Mouse (Mus musculus): Measurements from ENCODE around the gene Slc37a1. TPM values are rescaled to one million over a fixed set of nuclear protein-coding genes. Genes with fewer than 3 reads are reported as not detected.

Gene Slc37a1
- 0.70 TPM for polyA plus RNA-seq (2014; fragmentation: Illumina TruSeq; extraction: RNeasy Lipid Tissue Mini Kit (QIAGEN cat#74804); ENCODE audit: low read depth, low replicate concordance)

DNA sequence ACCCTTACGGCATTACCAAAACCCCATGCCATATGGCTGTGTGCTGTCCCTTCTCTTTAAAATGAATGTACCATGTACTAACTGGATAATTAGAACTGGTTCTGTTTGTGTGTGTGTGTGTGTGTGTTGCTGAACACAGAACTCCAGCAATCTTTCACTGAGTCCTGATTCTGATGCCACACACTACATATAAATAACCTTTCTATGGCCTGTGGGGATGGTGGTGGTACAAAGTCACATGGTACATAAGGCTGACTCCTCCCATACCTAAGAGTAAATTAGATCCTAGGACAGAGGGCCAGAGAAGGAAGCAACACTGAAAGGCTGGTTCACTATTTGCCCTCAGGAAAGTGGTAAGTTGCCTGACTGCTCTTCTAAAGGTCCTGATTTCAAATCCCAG lies at the start of gene Slc37a1:
TSS of gene Slc37a1 (plus strand) at position 301 of the 400 bp plus-strand sequence.

DNA sequence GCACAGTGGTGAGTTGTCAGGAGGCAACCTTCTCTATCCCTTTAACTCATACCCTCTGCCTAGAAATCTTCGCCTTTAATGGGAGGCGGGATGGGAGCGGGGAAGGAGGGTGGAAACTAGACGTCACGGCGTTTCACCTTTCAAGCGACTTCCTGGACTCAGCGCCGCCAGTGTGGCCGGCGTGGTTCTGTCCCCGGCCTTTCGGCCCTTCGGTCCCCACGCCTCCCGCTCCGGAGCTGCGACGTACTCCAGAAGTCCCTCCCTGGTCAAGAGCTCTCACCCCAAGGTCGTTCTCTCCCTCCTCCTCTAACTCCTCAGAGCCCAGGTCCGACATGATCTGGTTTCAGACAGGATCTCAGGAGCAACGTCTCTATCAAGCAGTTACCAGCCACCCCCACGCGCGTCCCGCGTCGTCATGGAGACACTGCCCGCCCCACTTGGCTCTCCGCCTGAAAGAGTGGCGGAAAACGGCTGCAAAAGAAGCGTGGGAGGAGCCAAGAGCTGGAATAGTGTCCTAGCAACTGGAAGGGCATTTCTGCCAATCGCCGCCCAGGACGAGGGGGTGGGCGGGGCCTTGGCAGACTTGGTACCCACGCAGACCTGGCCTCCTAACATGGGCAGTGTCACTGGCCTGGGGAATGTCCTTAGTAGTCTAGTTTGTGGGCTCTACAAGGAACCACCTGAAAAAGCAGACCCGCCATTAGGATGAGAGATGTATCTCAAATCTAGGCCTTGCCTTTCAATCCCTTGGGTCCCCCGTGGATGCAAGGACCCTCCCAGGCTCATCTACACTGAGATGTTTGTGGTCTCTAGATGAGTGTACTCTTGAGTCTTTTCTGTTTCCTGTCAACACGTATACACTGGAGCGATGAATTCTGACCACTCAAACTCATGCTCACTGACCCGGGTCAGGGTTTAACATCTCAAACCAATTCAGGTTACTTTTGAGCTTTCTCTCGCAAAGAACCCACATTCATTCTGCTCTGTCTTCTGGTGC lies 9.4 kb upstream of the Slc37a1 start, which contains the start of gene Rsph1:
TSS of gene Rsph1 (minus strand) at position 462 of the 997 bp plus-strand sequence.

DNA sequence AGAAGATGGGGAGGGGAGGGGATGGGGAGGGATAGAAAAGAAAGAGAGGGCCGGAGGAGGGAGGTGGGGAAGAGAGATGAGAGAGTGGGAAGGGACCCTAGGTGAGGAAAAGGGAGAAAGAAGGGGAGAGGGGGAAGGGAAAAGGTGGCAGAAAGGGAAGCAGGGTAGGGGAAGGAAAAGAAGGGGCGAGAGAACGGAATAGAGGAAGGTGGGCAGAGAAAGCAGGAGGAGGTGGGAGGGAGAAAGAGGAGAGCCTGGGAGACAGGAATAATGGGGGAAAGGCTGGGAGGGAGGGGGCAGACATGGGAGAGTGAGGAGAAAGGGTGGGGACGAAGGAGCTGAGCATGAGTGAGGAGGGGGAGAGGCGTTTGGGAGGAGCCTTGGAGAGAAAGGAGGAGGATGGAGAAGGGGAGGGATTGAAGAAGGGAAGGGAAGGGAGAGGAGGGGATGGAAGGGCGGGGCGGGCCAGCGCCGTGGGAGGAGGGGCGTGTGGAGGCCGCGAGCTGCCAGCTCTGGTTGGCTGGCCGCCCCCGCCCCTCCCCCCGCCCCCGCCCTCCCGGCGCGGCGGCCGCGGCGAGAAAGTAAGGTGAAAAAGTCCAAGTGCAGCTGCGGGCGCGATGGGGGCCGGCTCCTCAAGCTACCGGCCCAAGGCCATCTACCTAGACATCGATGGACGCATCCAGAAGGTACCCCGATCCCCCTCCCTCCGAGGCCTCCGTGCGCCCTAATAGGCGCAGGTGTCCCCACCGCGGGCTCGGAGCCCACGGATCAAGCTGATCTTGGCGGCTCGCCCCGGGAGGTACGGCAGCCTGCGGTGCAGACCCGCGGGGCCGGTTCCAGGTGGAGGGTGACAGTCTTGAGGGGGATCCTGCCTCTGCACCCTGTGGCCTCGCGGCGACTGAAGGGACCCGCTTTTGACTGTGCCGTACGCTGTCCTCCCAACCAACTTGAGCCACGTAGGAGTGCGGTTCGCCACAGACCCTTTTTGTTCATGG lies 99.4 kb downstream of the Slc37a1 start, which contains the start of gene Pde9a:
TSS of gene Pde9a (plus strand) at position 540 of the 995 bp plus-strand sequence.

Other genes with a start within 250 kb of the Slc37a1 start
- gene Abcg1, start 229.1 kb upstream of the Slc37a1 start, polyA plus RNA-seq (2014; fragmentation: Illumina TruSeq; extraction: RNeasy Lipid Tissue Mini Kit (QIAGEN cat#74804); ENCODE audit: low read depth, low replicate concordance) = 3.7 TPM
- gene Tff3, start 157.1 kb upstream of the Slc37a1 start, polyA plus RNA-seq (2014; fragmentation: Illumina TruSeq; extraction: RNeasy Lipid Tissue Mini Kit (QIAGEN cat#74804); ENCODE audit: low read depth, low replicate concordance) = not detected
- not detected for gene Tff2, start 142.5 kb upstream of the Slc37a1 start, polyA plus RNA-seq (2014; fragmentation: Illumina TruSeq; extraction: RNeasy Lipid Tissue Mini Kit (QIAGEN cat#74804); ENCODE audit: low read depth, low replicate concordance)
- gene Tff1, start 121.5 kb upstream of the Slc37a1 start, polyA plus RNA-seq (2014; fragmentation: Illumina TruSeq; extraction: RNeasy Lipid Tissue Mini Kit (QIAGEN cat#74804); ENCODE audit: low read depth, low replicate concordance) = not detected
- gene Tmprss3, start 87.8 kb upstream of the Slc37a1 start, polyA plus RNA-seq (2014; fragmentation: Illumina TruSeq; extraction: RNeasy Lipid Tissue Mini Kit (QIAGEN cat#74804); ENCODE audit: low read depth, low replicate concordance) = not detected
- not detected for gene Ubash3a, start 78.9 kb upstream of the Slc37a1 start, polyA plus RNA-seq (2014; fragmentation: Illumina TruSeq; extraction: RNeasy Lipid Tissue Mini Kit (QIAGEN cat#74804); ENCODE audit: low read depth, low replicate concordance)
- 1.2 TPM for gene Rsph1, start 9.4 kb upstream of the Slc37a1 start, polyA plus RNA-seq (2014; fragmentation: Illumina TruSeq; extraction: RNeasy Lipid Tissue Mini Kit (QIAGEN cat#74804); ENCODE audit: low read depth, low replicate concordance)
- not detected for gene Pde9a, start 99.4 kb downstream of the Slc37a1 start, polyA plus RNA-seq (2014; fragmentation: Illumina TruSeq; extraction: RNeasy Lipid Tissue Mini Kit (QIAGEN cat#74804); ENCODE audit: low read depth, low replicate concordance)
- 3.1 TPM for gene Wdr4, start 233.2 kb downstream of the Slc37a1 start, polyA plus RNA-seq (2014; fragmentation: Illumina TruSeq; extraction: RNeasy Lipid Tissue Mini Kit (QIAGEN cat#74804); ENCODE audit: low read depth, low replicate concordance)
- 57.2 TPM for gene Ndufv3, start 233.3 kb downstream of the Slc37a1 start, polyA plus RNA-seq (2014; fragmentation: Illumina TruSeq; extraction: RNeasy Lipid Tissue Mini Kit (QIAGEN cat#74804); ENCODE audit: low read depth, low replicate concordance)

All from adrenal gland, adult 10 weeks (tissue).